Mouse (Mus musculus): ENCODE data around the gene Sesn2. TPM values are rescaled to one million over a fixed set of nuclear protein-coding genes. Genes with fewer than 3 reads are reported as not detected.

Sesn2 gene
- total and polyA plus RNA-seq, 3 experiments, result 9.6 to 27.5 TPM; not detected in 1

GRCm38 (mm10) chr4:132519188-132519587 is 8.9 kb upstream of the Sesn2 start:
- no peak overlapping the region for H3K9ac ChIP-seq (ENCODE audit: control insufficient read depth, low read depth, low read length, poor library complexity, severe bottlenecking)
- peaks cover 0 to 6% of the 10 kb centered on the region in 2 experiments; a peak in 2 of 4 replicates for H3K36me3 ChIP-seq (ENCODE audit: control insufficient read depth in 1 of 2, insufficient read depth in 2 of 2, low read length in 2 of 2)
- TF ChIP-seq TBP (IDR thresholded peaks at IDR 0.05; ENCODE audit: low read depth, low read length) (no peak), MYC (IDR thresholded peaks at IDR 0.05; ENCODE audit: low read depth, low read length) (no peak), MAX (IDR thresholded peaks at IDR 0.05; ENCODE audit: low read length) (no peak), UBTF (IDR thresholded peaks at IDR 0.05; ENCODE audit: borderline replicate concordance, insufficient read depth, low read depth, low read length) (no peak), ETS1 (IDR thresholded peaks at IDR 0.05; ENCODE audit: low read depth, low read length) (no peak), GABPA (IDR thresholded peaks at IDR 0.05; ENCODE audit: low read depth, low read length) (no peak), ELF1 (IDR thresholded peaks at IDR 0.05; ENCODE audit: low read depth, low read length) (no peak), ZNF384 (IDR thresholded peaks at IDR 0.05; ENCODE audit: low read depth, low read length) (no peak), MEF2A (IDR thresholded peaks at IDR 0.05; ENCODE audit: extremely low read depth, insufficient replicate concordance, low read depth, low read length, poor library complexity, severe bottlenecking) (no peak), CTCF (IDR thresholded peaks at IDR 0.05 in 2 of 3, conservative IDR thresholded peaks at IDR 0.05 in 1 of 3; ENCODE audit: control insufficient read depth in 1 of 3, insufficient read depth in 1 of 3, low read depth in 2 of 3, low read length in 3 of 3, poor library complexity in 1 of 3, severe bottlenecking in 1 of 3) (no peak), POLR2AphosphoS5 (IDR thresholded peaks at IDR 0.05; ENCODE audit: borderline replicate concordance, low read depth, low read length) (no peak), ZKSCAN1 (IDR thresholded peaks at IDR 0.05; ENCODE audit: low read depth, low read length) (no peak), CHD2 (IDR thresholded peaks at IDR 0.05; ENCODE audit: low read length) (no peak), HCFC1 (IDR thresholded peaks at IDR 0.05; ENCODE audit: low read depth, low read length) (no peak), MAZ (IDR thresholded peaks at IDR 0.05; ENCODE audit: low read depth, low read length) (no peak), SMC3 (IDR thresholded peaks at IDR 0.05; ENCODE audit: low read depth, low read length) (no peak), SIN3A (IDR thresholded peaks at IDR 0.05; ENCODE audit: low read length) (no peak), E2F4 (IDR thresholded peaks at IDR 0.05; ENCODE audit: borderline replicate concordance, low read depth, low read length) (no peak), USF2 (IDR thresholded peaks at IDR 0.05; ENCODE audit: borderline replicate concordance in 1 of 2, insufficient read depth in 1 of 2, low read depth in 1 of 2, low read length in 2 of 2) (no peak), USF1 (IDR thresholded peaks at IDR 0.05; ENCODE audit: low read depth, low read length) (no peak)
- H3K4me1 ChIP-seq (ENCODE audit: control insufficient read depth in 1 of 2, insufficient read depth in 2 of 2, low read length in 2 of 2), result peaks cover 4 to 7% of the 10 kb centered on the region in 2 experiments; a peak in 2 of 4 replicates
- no peak overlapping the region for H3K4me3 ChIP-seq (ENCODE audit: control insufficient read depth in 1 of 2, insufficient read depth in 1 of 2, low read depth in 2 of 2, low read length in 2 of 2)
- no peaks in the 10 kb centered on the region for H3K27me3 ChIP-seq (ENCODE audit: control insufficient read depth in 1 of 2, insufficient read depth in 2 of 2, low read length in 2 of 2)
- peaks cover 6% of the 10 kb centered on the region; the same call in 1 of the 2 replicates for H3K79me2 ChIP-seq (ENCODE audit: control insufficient read depth, insufficient read depth, low read length, poor library complexity)
- no peaks in the 10 kb centered on the region for H3K9me3 ChIP-seq (replicated peaks; ENCODE audit: insufficient read depth, low read length)
- no peak for DNase-seq (ENCODE audit: low read depth, low spot score)
- H3K27ac ChIP-seq (ENCODE audit: control insufficient read depth, low read depth, low read length), result no peak overlapping the region

GRCm38 (mm10) chr4:132518066-132518465 is 7.8 kb upstream of the Sesn2 start:
- Histone ChIP-seq H3K4me1 (ENCODE audit: control insufficient read depth in 1 of 2, insufficient read depth in 2 of 2, low read length in 2 of 2) (peaks cover 4 to 7% of the 10 kb centered on the region in 2 experiments; a peak in 2 of 4 replicates), H3K27ac (ENCODE audit: control insufficient read depth, low read depth, low read length) (no peak overlapping the region), H3K9ac (ENCODE audit: control insufficient read depth, low read depth, low read length, poor library complexity, severe bottlenecking) (no peak overlapping the region), H3K79me2 (ENCODE audit: control insufficient read depth, insufficient read depth, low read length, poor library complexity) (peaks cover 6% of the 10 kb centered on the region; the same call in 1 of the 2 replicates), H3K9me3 (replicated peaks; ENCODE audit: insufficient read depth, low read length) (no peaks in the 10 kb centered on the region), H3K27me3 (ENCODE audit: control insufficient read depth in 1 of 2, insufficient read depth in 2 of 2, low read length in 2 of 2) (no peaks in the 10 kb centered on the region), H3K36me3 (ENCODE audit: control insufficient read depth in 1 of 2, insufficient read depth in 2 of 2, low read length in 2 of 2) (peaks cover 0 to 8% of the 10 kb centered on the region in 2 experiments; a peak in 2 of 4 replicates), H3K4me3 (ENCODE audit: control insufficient read depth in 1 of 2, insufficient read depth in 1 of 2, low read depth in 2 of 2, low read length in 2 of 2) (no peak overlapping the region)
- TF ChIP-seq MXI1 (IDR thresholded peaks at IDR 0.05; ENCODE audit: low read depth, low read length), result no peak
- no peak for TF ChIP-seq JUND (IDR thresholded peaks at IDR 0.05; ENCODE audit: low read depth, low read length)
- TF ChIP-seq MEF2A (IDR thresholded peaks at IDR 0.05; ENCODE audit: extremely low read depth, insufficient replicate concordance, low read depth, low read length, poor library complexity, severe bottlenecking), result no peak
- TF ChIP-seq POLR2AphosphoS5 (IDR thresholded peaks at IDR 0.05; ENCODE audit: borderline replicate concordance, low read depth, low read length), result no peak
- no peak for TF ChIP-seq MAX (IDR thresholded peaks at IDR 0.05; ENCODE audit: low read length)
- no peak for TF ChIP-seq KAT2A (conservative IDR thresholded peaks at IDR 0.05; ENCODE audit: low read depth, low read length)
- TF ChIP-seq ZKSCAN1 (IDR thresholded peaks at IDR 0.05; ENCODE audit: low read depth, low read length), result no peak
- TF ChIP-seq NRF1 (IDR thresholded peaks at IDR 0.05; ENCODE audit: insufficient read depth, low read depth, low read length, poor library complexity, severe bottlenecking), result no peak
- TF ChIP-seq GABPA (IDR thresholded peaks at IDR 0.05; ENCODE audit: low read depth, low read length), result no peak
- no peak for TF ChIP-seq MAFK (IDR thresholded peaks at IDR 0.05; ENCODE audit: borderline replicate concordance, low read depth, low read length)
- no peak for TF ChIP-seq SIN3A (IDR thresholded peaks at IDR 0.05; ENCODE audit: low read length)
- no peak for TF ChIP-seq CHD1 (IDR thresholded peaks at IDR 0.05; ENCODE audit: low read depth, low read length)
- no peak for TF ChIP-seq POLR2AphosphoS2 (IDR thresholded peaks at IDR 0.05; ENCODE audit: low read length)
- TF ChIP-seq USF1 (IDR thresholded peaks at IDR 0.05; ENCODE audit: low read depth, low read length), result no peak
- no peak for TF ChIP-seq BHLHE40 (IDR thresholded peaks at IDR 0.05; ENCODE audit: borderline replicate concordance, low read depth, low read length)
- DNase-seq (ENCODE audit: low read depth, low spot score), result no peak
